Mouse (Mus musculus) kidney, embryonic 14.5 days (tissue): Measurements from ENCODE around the gene Nfasc. TPM values are rescaled to one million over a fixed set of nuclear protein-coding genes. Genes with fewer than 3 reads are reported as not detected.
A peak's percentile ranks its signal among the peaks of the same experiment; 100 is the strongest.

Experiments
- ATAC-seq: fragments of 200-750 bp; cut with Nextera tagmentation; 2 replicates; pipeline ENCODE4 v1.8.0; 2017; ENCODE audit warnings: moderate number of reproducible peaks, mild to moderate bottlenecking, moderate TSS enrichment, moderate library complexity; ENCODE audit not compliant: low FRiP score, low TSS enrichment
- H3K27ac ChIP-seq: fragments of 300-500 bp; sonication (generic); 2 replicates; pipeline ENCODE4 v1.5.1; 2014; ENCODE audit warnings: low read depth, mild to moderate bottlenecking, low read length, moderate library complexity, mixed read lengths
- H3K27me3 ChIP-seq: fragments of 300-500 bp; sonication (generic); 2 replicates; pipeline ENCODE4 v1.6.1; 2014; ENCODE audit warnings: mild to moderate bottlenecking, low read length; ENCODE audit not compliant: control insufficient read depth, insufficient read depth
- H3K36me3 ChIP-seq: fragments of 300-500 bp; sonication (generic); 2 replicates; pipeline ENCODE4 v1.6.1; 2014; ENCODE audit warnings: low read length, mixed read lengths; ENCODE audit not compliant: control insufficient read depth, insufficient read depth
- H3K4me1 ChIP-seq: fragments of 300-500 bp; sonication (generic); 2 replicates; pipeline ENCODE4 v1.6.1; 2014; ENCODE audit warnings: low read length, mixed read lengths; ENCODE audit not compliant: control insufficient read depth, insufficient read depth
- H3K4me2 ChIP-seq: fragments of 300-500 bp; sonication (generic); replicated peaks from 2 replicates; pipeline ENCODE4 v1.6.1; 2014; ENCODE audit warnings: low read depth, mild to moderate bottlenecking, low read length
- H3K4me3 ChIP-seq: fragments of 300-500 bp; sonication (generic); 2 replicates; pipeline ENCODE4 v1.5.1; 2014; ENCODE audit warnings: mild to moderate bottlenecking, low read length
- H3K9ac ChIP-seq: fragments of 300-500 bp; sonication (generic); 2 replicates; pipeline ENCODE4 v1.6.1; 2014; ENCODE audit warnings: low read depth, mild to moderate bottlenecking, low read length, moderate library complexity
- H3K9me3 ChIP-seq: fragments of 300-500 bp; sonication (generic); 2 replicates; pipeline ENCODE4 v1.6.1; 2016; ENCODE audit warnings: low read length; ENCODE audit not compliant: control insufficient read depth
- WGBS: fragments of 180-500 bp; shearing (Covaris S2); extraction: QIAGEN DNeasy Blood & Tissue Kit; methylation state at CpG from one replicate; pipeline ENCODE4 v1.1.7; 2014; 5-methylcytosine and 5-hydroxymethylcytosine counted together
- polyA plus RNA-seq: library from polyadenylated mRNA; unstranded; fragments of >200 nt; fragmentation: Nextera tagmentation; extraction: Ambion mirVana; gene quantifications from 2 replicates; pipeline ENCODE4 v1.2.1, GENCODE M21; 2014

The Nfasc gene
- polyA plus RNA-seq, result 0.43 and 0.76 TPM in 2 replicates

GRCm38 (mm10) chr1:132741175-132741997, at the start of gene Nfasc:
Nfasc (minus strand) TSS chr1:132741797.
- 0 out of 2 replicates have a peak, but pooled peaks cover 2% of the 10 kb centered on the region for H3K4me1 ChIP-seq
- peak within 1 kb of the TSS; percentile 57 for H3K4me2 ChIP-seq
- no peaks in the 10 kb centered on the region for H3K9me3 ChIP-seq
- ATAC-seq, result peak; percentile 72
- H3K36me3 ChIP-seq, result no peaks in the 10 kb centered on the region
- H3K4me3 ChIP-seq, result peak within 1 kb of the TSS; percentile 42
- peaks cover 44% of the 10 kb centered on the region for H3K27me3 ChIP-seq
- H3K27ac ChIP-seq, result no peak within 1 kb of the TSS
- H3K9ac ChIP-seq, result peak within 1 kb of the TSS; percentile 28; the same call in 1 of the 2 replicates
- WGBS, result 4% methylated on average over 48 of the region's 51 CpGs

- no peak overlapping the region for H3K27ac ChIP-seq
- 87% methylated on average over 6 of the region's 6 CpGs for WGBS
- no peak for ATAC-seq
Measured at GRCm38 (mm10) chr1:132791049-132791448, 49.5 kb upstream of the Nfasc start.

GRCm38 (mm10) chr1:132786866-132787265, 45.3 kb upstream of the Nfasc start:
- no peaks in the 10 kb centered on the region for H3K36me3 ChIP-seq
- H3K4me3 ChIP-seq, result no peak overlapping the region
- H3K27ac ChIP-seq, result no peak overlapping the region
- H3K4me1 ChIP-seq, result no peaks in the 10 kb centered on the region
- no peak overlapping the region for H3K9ac ChIP-seq
- 69% methylated on average over 5 of the region's 5 CpGs for WGBS
- H3K4me2 ChIP-seq, result no peak overlapping the region
- H3K9me3 ChIP-seq, result no peaks in the 10 kb centered on the region
- ATAC-seq, result no peak
- H3K27me3 ChIP-seq, result no peaks in the 10 kb centered on the region

More at GRCm38 (mm10) chr1:132791049-132791448, 49.5 kb upstream of the Nfasc start:
- no peak overlapping the region for H3K4me2 ChIP-seq
- no peaks in the 10 kb centered on the region for H3K27me3 ChIP-seq
- no peaks in the 10 kb centered on the region for H3K9me3 ChIP-seq
- no peak overlapping the region for H3K4me3 ChIP-seq
- no peak overlapping the region for H3K9ac ChIP-seq
- H3K4me1 ChIP-seq, result no peaks in the 10 kb centered on the region
- no peaks in the 10 kb centered on the region for H3K36me3 ChIP-seq

- no peaks in the 10 kb centered on the region for H3K9me3 ChIP-seq
- H3K4me3 ChIP-seq, result no peak overlapping the region
- ATAC-seq, result no peak
- H3K4me1 ChIP-seq, result no peaks in the 10 kb centered on the region
- no peak overlapping the region for H3K9ac ChIP-seq
- no peaks in the 10 kb centered on the region for H3K27me3 ChIP-seq
- H3K36me3 ChIP-seq, result no peaks in the 10 kb centered on the region
- H3K4me2 ChIP-seq, result no peak overlapping the region
- no peak overlapping the region for H3K27ac ChIP-seq
- 82% methylated on average over 13 of the region's 13 CpGs for WGBS
Measured at GRCm38 (mm10) chr1:132781607-132782445, 40.2 kb upstream of the Nfasc start.

- ATAC-seq, result no peak
- H3K9me3 ChIP-seq, result no peaks in the 10 kb centered on the region
- no peaks in the 10 kb centered on the region for H3K4me1 ChIP-seq
- no peak overlapping the region for H3K4me2 ChIP-seq
- H3K27ac ChIP-seq, result no peak overlapping the region
- no peak overlapping the region for H3K4me3 ChIP-seq
- H3K27me3 ChIP-seq, result no peaks in the 10 kb centered on the region
- 86% methylated on average over 5 of the region's 5 CpGs for WGBS
- H3K36me3 ChIP-seq, result no peaks in the 10 kb centered on the region
- H3K9ac ChIP-seq, result no peak overlapping the region
Measured at GRCm38 (mm10) chr1:132780961-132781360, 39.4 kb upstream of the Nfasc start.

GRCm38 (mm10) chr1:132780254-132780653, 38.7 kb upstream of the Nfasc start:
- Histone ChIP-seq H3K36me3 (no peaks in the 10 kb centered on the region), H3K4me1 (no peaks in the 10 kb centered on the region)

GRCm38 (mm10) chr1:132774959-132775358, 33.4 kb upstream of the Nfasc start:
- 85% methylated on average over 6 of the region's 6 CpGs for WGBS
- no peak overlapping the region for H3K27ac ChIP-seq

More at GRCm38 (mm10) chr1:132780254-132780653, 38.7 kb upstream of the Nfasc start:
- Histone ChIP-seq H3K9ac (no peak overlapping the region), H3K4me2 (no peak overlapping the region), H3K9me3 (no peaks in the 10 kb centered on the region), H3K27me3 (no peaks in the 10 kb centered on the region), H3K27ac (no peak overlapping the region), H3K4me3 (no peak overlapping the region)
- WGBS, result 90% methylated on average over 1 of the region's 1 CpGs
- ATAC-seq, result no peak

GRCm38 (mm10) chr1:132771377-132771776, 29.8 kb upstream of the Nfasc start:
- no peak overlapping the region for H3K9ac ChIP-seq
- no peaks in the 10 kb centered on the region for H3K4me1 ChIP-seq
- no peaks in the 10 kb centered on the region for H3K9me3 ChIP-seq
- no peak overlapping the region for H3K4me2 ChIP-seq
- H3K4me3 ChIP-seq, result no peak overlapping the region
- H3K36me3 ChIP-seq, result no peaks in the 10 kb centered on the region
- H3K27me3 ChIP-seq, result no peaks in the 10 kb centered on the region
- no peak for ATAC-seq
- no peak overlapping the region for H3K27ac ChIP-seq
- 20% methylated on average over 5 of the region's 5 CpGs for WGBS

More at GRCm38 (mm10) chr1:132774959-132775358, 33.4 kb upstream of the Nfasc start:
- Histone ChIP-seq H3K4me3 (no peak overlapping the region), H3K4me2 (no peak overlapping the region), H3K27me3 (no peaks in the 10 kb centered on the region), H3K4me1 (no peaks in the 10 kb centered on the region), H3K9ac (no peak overlapping the region), H3K36me3 (no peaks in the 10 kb centered on the region), H3K9me3 (no peaks in the 10 kb centered on the region)
- no peak for ATAC-seq
